In genomic region chr1:64531548-64531947, GRCm38 (mm10) we compare ENCODE assay signal across 9 mouse cellular contexts. TPM values are rescaled to one million over a fixed set of nuclear protein-coding genes. Genes with fewer than 3 reads are reported as not detected.
DNase-seq lines count a peak whose midpoint lies in the region; ATAC-seq and TF ChIP-seq lines count a peak whose summit lies in the region.
"Had no signal": no experiment of that assay in that cellular context is flagged by ENCODE, and none has a peak within 500 bp of the region (broad histone marks: within the 10 kb centered on the region; RNA-seq: fewer than 3 reads in every experiment).

No protein-coding gene starts in this region.

- ATAC-seq in kidney, postnatal 0 days (replicated peaks; ENCODE audit: low FRiP score, low read depth): no peak
- no peak for ATAC-seq in hindbrain, embryonic 16.5 days
- no peak for ATAC-seq in midbrain, postnatal 0 days (ENCODE audit: low FRiP score)

- DNase-seq in kidney, postnatal 0 days (ENCODE audit: low spot score): no peak
- DNase-seq in kidney, adult 11 months: no peak
- no peak for DNase-seq in midbrain, postnatal 0 days (ENCODE audit: low spot score)
- no peak for DNase-seq in gastrocnemius, postnatal 25 days
- no peak for DNase-seq in T-cell, adult 2 months (ENCODE audit: low spot score)
- no peak for DNase-seq in adrenal gland, postnatal 25 days
- DNase-seq: adrenal gland, postnatal 10 days had no signal

- H3K4me3 ChIP-seq in kidney, postnatal 0 days (replicated peaks; ENCODE audit: low read depth, low read length): peak overlapping the region; percentile 89
- peak overlapping the region; percentile 89 for H3K4me3 ChIP-seq in cortical plate, adult 2 months (ENCODE audit: insufficient read depth, low read length)
- peak overlapping the region; percentile 97 for H3K4me3 ChIP-seq in hindbrain, embryonic 16.5 days (ENCODE audit: low read length)
- H3K4me3 ChIP-seq in midbrain, postnatal 0 days (ENCODE audit: low read depth, low read length): peak overlapping the region; percentile 94

- peak overlapping the region; percentile 76 for H3K4me2 ChIP-seq in kidney, postnatal 0 days (ENCODE audit: low read length)
- peak overlapping the region; percentile 75 for H3K4me2 ChIP-seq in hindbrain, embryonic 16.5 days (ENCODE audit: low read length)
- H3K4me2 ChIP-seq in midbrain, postnatal 0 days (ENCODE audit: low read depth, low read length, poor library complexity, severe bottlenecking): peak overlapping the region; percentile 89

- WGBS in kidney, postnatal 0 days: 9% methylated on average over 7 of the region's 7 CpGs
- 21% methylated on average over 7 of the region's 7 CpGs for WGBS in hindbrain, embryonic 16.5 days
- 17% methylated on average over 7 of the region's 7 CpGs for WGBS in midbrain, postnatal 0 days

- H3K36me3 ChIP-seq in kidney, postnatal 0 days (ENCODE audit: insufficient read depth, low read length): no peaks in the 10 kb centered on the region
- H3K36me3 ChIP-seq in hindbrain, embryonic 16.5 days (ENCODE audit: control insufficient read depth, insufficient read depth, low read length): no peaks in the 10 kb centered on the region
- H3K36me3 ChIP-seq in midbrain, postnatal 0 days (ENCODE audit: insufficient read depth, low read length): no peaks in the 10 kb centered on the region

- TF ChIP-seq CTCF in kidney, postnatal 0 days (IDR thresholded peaks at IDR 0.05; ENCODE audit: low read depth): no peak
- no peak for TF ChIP-seq CTCF in cortical plate, adult 2 months (IDR thresholded peaks at IDR 0.05; ENCODE audit: extremely low read depth, insufficient read depth, low read length)
- TF ChIP-seq CTCF in midbrain, postnatal 0 days (IDR thresholded peaks at IDR 0.05): no peak

- H3K9ac ChIP-seq in kidney, postnatal 0 days (ENCODE audit: low read depth, low read length): peak overlapping the region; percentile 99
- peak overlapping the region; percentile 99 for H3K9ac ChIP-seq in hindbrain, embryonic 16.5 days (ENCODE audit: low read depth, low read length)
- peak overlapping the region; percentile 81 for H3K9ac ChIP-seq in midbrain, postnatal 0 days (replicated peaks; ENCODE audit: low read length, poor library complexity, severe bottlenecking)

- H3K27ac ChIP-seq in kidney, postnatal 0 days: peak overlapping the region; percentile 100
- peak overlapping the region; percentile 82 for H3K27ac ChIP-seq in cortical plate, adult 2 months (ENCODE audit: insufficient read depth, low read length)
- peak overlapping the region; percentile 100 for H3K27ac ChIP-seq in hindbrain, embryonic 16.5 days (ENCODE audit: low read depth, low read length)
- peak overlapping the region; percentile 92 for H3K27ac ChIP-seq in midbrain, postnatal 0 days (ENCODE audit: low read depth, low read length)

- 0 out of 2 replicates have a peak, but pooled peaks cover 12% of the 10 kb centered on the region for H3K4me1 ChIP-seq in kidney, postnatal 0 days (replicated peaks; ENCODE audit: insufficient read depth, low read length)
- peaks cover 6% of the 10 kb centered on the region for H3K4me1 ChIP-seq in cortical plate, adult 2 months (ENCODE audit: control insufficient read depth, insufficient read depth, low read length)
- peaks cover 22% of the 10 kb centered on the region for H3K4me1 ChIP-seq in hindbrain, embryonic 16.5 days (ENCODE audit: control insufficient read depth, insufficient read depth, low read depth, low read length)
- H3K4me1 ChIP-seq in midbrain, postnatal 0 days (ENCODE audit: insufficient read depth, low read length): peaks cover 8% of the 10 kb centered on the region; the same call in 1 of the 2 replicates

- TF ChIP-seq POLR2A in cortical plate, adult 2 months (IDR thresholded peaks at IDR 0.05; ENCODE audit: extremely low read depth, insufficient read depth, low read length): no peak

- H3K9me3 ChIP-seq in kidney, postnatal 0 days (replicated peaks; ENCODE audit: low read length): no peaks in the 10 kb centered on the region
- no peaks in the 10 kb centered on the region for H3K9me3 ChIP-seq in hindbrain, embryonic 16.5 days (ENCODE audit: control insufficient read depth, low read length)
- H3K9me3 ChIP-seq in midbrain, postnatal 0 days (ENCODE audit: low read length): no peaks in the 10 kb centered on the region

- no peaks in the 10 kb centered on the region for H3K27me3 ChIP-seq in kidney, postnatal 0 days (ENCODE audit: insufficient read depth, low read length)
- no peaks in the 10 kb centered on the region for H3K27me3 ChIP-seq in hindbrain, embryonic 16.5 days (replicated peaks; ENCODE audit: control insufficient read depth, insufficient read depth, low read length)
- no peaks in the 10 kb centered on the region for H3K27me3 ChIP-seq in midbrain, postnatal 0 days (ENCODE audit: insufficient read depth, low read length)

RNA-seq across cellular contexts. Expression of gene Creb1, which starts 0.9 kb away (rescaled TPM):
- polyA plus RNA-seq in kidney, postnatal 0 days (2015; fragmentation: Nextera tagmentation; extraction: Ambion mirVana): 18.1 and 19.9 TPM in 2 replicates
- 14.8 and 15.2 TPM in 2 replicates for polyA plus RNA-seq in cortical plate, adult 2 months (2012; rRNA removed)
- polyA plus RNA-seq in hindbrain, embryonic 16.5 days (2015; fragmentation: Nextera tagmentation; extraction: Ambion mirVana): 22.2 and 30.9 TPM in 2 replicates
- 45.1 and 52.9 TPM in 2 replicates for total RNA-seq in midbrain, postnatal 0 days (2014; rRNA removed)
- polyA plus RNA-seq in midbrain, postnatal 0 days (2015; fragmentation: Nextera tagmentation; extraction: Ambion mirVana): 10.3 and 11.8 TPM in 2 replicates
- total RNA-seq in gastrocnemius, postnatal 25 days (2021): 10 to 100 TPM; 18.9 to 20.7 TPM
- 42.5 and 54.2 TPM in 2 replicates for total RNA-seq in adrenal gland, postnatal 25 days (2021)
